Mouse (Mus musculus) sigmoid colon, adult 10 weeks (tissue): ENCODE data around the gene Leap2. TPM values are rescaled to one million over a fixed set of nuclear protein-coding genes. Genes with fewer than 3 reads are reported as not detected.

Experiments
- polyA plus RNA-seq: library from polyadenylated mRNA; stranded (reverse); fragments of 350-450 nt; fragmentation: Illumina TruSeq; extraction: RNeasy Lipid Tissue Mini Kit (QIAGEN cat#74804); gene quantifications from one replicate; pipeline ENCODE4 v1.2.3, GENCODE M21; 2014; ENCODE audit warnings: low read depth, low replicate concordance

Leap2 gene
- not detected for polyA plus RNA-seq

DNA sequence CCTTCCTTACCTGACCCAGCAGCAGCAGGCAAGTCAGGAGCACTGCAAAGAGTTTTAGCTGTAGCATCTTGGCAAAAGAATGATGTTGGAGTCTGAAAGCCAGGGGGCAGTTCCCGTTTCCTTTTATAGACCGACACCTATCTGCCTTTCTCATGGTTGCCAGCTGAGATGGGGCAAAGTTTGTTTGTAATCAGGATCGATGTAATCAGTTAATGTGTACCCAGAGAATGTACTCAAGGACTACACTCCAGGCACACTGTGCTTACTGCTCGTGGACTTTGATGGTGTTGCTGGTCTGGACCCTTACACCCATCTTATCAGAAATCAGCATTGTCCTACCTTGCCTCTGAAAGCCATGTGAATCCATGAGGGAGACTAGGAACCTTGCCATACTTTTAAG, at the start of gene Leap2:
Gene Leap2 (minus strand): TSS at position 135 of the 400 bp plus-strand sequence.

DNA sequence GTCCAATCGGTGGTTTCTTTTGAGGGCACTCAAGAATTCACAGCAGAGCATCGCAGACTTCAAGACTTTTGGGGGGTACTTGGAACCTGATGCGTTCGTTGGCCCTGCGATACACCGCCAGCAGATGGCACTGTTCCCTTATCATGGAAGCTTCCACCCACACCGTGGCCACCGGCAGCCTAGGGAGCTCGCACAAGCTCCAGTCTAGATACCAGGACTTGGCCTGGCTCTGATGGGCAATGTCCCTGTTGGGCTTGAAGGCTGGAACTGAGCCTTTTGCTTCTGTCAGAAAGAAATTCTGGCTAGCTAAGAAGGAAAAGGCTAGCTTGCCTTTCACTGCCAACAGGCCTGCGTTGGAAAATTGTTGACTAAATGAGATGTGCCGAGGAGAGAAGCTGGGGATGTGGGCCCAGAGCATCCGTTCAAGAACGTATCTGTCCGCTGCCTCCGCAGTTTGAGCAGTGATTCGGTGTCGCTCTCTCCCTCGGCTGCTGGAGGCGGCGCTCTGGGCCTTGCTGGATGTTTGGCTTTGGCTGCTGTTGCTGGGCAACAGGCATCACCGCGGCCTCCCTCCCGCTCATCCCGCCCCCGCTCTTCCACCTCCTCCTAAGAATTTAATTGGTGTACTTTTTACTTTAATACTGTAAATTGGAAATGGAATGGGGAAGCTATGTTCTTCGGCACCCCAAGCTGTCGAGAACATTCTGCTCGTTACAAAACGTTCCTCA, 47.2 kb upstream of the Leap2 start, which contains the start of gene Gm9837:
Gene Gm9837 (minus strand): TSS at position 512 of the 728 bp plus-strand sequence.

DNA sequence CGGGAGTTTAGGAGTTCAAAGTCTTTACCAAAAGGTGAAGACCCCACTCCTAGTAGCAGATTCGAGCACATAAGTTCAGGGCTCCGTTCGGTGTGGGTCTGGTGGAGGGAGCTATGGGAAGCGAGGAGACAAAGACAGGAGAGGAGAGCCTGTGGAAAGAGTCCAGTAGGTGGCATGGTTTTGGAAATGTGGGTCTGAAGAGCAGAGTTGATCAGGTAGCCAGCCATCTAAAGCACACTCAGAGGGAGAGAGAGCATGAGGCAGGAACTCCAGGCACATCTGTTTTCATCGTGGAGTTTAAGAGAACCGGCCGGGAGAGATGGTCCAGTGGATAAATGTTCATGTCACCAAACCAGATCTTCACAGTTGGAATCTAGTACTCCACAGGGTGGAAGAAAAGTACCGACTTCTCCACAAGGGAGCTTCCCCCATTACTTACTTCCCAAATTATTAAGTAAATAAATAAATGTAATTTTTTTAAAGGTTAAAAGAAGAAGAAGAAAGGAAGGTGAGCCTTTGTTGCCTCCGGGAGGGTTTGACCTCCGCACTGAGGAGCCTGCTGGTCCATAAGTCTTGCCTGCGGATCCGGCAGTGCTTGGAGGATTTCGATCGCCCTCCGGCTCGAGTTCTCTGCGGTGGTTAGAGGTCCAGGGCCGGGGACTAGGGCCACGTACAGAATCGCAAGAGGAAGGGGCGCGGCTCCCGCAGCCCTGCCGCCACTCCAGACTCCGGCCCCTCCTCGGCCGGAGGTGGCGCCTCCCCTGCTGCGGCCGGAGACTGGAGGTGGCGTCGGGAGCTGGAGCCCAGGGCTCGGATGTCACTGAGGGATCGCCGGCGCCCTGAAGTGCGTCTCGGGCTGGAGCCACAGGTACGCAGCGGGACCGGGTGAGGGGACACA, 33.8 kb upstream of the Leap2 start, which contains the start of the genes Gm10447 and Shroom1:
Gene Gm10447 (minus strand): TSS at position 637 of the 898 bp plus-strand sequence.
Gene Shroom1 (plus strand): TSS at position 732 of the 898 bp plus-strand sequence.

DNA sequence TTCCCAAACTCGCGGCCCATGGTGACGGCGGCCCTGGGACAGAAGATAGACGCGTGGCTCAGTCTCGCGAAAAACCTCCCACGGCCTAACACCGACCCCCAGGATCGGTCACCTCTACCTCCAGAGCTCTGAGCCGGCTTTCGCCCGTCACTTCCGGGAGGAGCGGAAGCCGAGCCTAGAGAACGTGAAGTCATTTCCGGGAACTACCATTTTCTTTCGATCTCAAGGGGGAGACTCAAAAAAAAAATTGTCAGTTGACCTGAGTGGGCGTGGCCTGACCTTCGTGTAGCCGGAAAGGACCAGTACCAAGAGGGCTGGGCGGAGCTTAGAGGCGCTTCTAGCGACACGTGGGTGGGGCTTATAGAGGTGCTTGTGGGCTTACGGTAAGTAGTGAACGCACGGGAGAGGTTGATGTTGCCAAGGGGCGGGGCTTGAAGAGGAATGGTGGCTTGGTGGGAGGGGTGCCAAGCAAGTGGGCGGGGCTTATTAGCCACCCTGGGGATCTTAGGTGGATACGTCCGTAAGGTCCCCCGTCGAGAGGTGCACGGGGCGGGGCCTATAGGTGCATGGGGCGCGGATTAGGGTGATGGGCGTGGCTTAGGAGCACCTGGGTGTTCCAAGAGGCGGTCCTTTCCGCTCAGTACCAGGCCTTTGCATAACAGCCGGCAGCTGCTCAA, 7.8 kb upstream of the Leap2 start, which contains the start of the genes Uqcrq and Gdf9:
Gene Uqcrq (minus strand): TSS at position 162 of the 677 bp plus-strand sequence.
Gene Gdf9 (plus strand): TSS at position 354 of the 677 bp plus-strand sequence.

Other genes starting within 250 kb of the Leap2 start
- gene Hspa4, start 122.7 kb downstream of the Leap2 start, polyA plus RNA-seq: 419 TPM
- 28.0 TPM for gene Zcchc10, start 98.5 kb downstream of the Leap2 start, polyA plus RNA-seq
- gene Aff4, start 72.3 kb downstream of the Leap2 start, polyA plus RNA-seq: 181 TPM
- 42.0 TPM for gene Uqcrq, start 7.7 kb upstream of the Leap2 start, polyA plus RNA-seq
- not detected for gene Gdf9, start 7.9 kb upstream of the Leap2 start, polyA plus RNA-seq
- 0.19 TPM for gene Gm10447, start 33.9 kb upstream of the Leap2 start, polyA plus RNA-seq
- gene Shroom1, start 34.0 kb upstream of the Leap2 start, polyA plus RNA-seq: not detected
- not detected for gene Gm9837, start 47.3 kb upstream of the Leap2 start, polyA plus RNA-seq
- not detected for gene Gm9945, start 57.0 kb upstream of the Leap2 start, polyA plus RNA-seq
- gene Sowaha, start 57.1 kb upstream of the Leap2 start, polyA plus RNA-seq: 3.4 TPM
- gene Sept8, start 96.1 kb upstream of the Leap2 start, polyA plus RNA-seq: 24.3 TPM
- 12.0 TPM for gene Kif3a, start 144.2 kb upstream of the Leap2 start, polyA plus RNA-seq
- gene Il4, start 195.5 kb upstream of the Leap2 start, polyA plus RNA-seq: not detected
- gene Il13, start 211.5 kb upstream of the Leap2 start, polyA plus RNA-seq: not detected